Mouse (Mus musculus): ENCODE measurements around the gene Ccdc22.

Ccdc22 gene

DNA sequence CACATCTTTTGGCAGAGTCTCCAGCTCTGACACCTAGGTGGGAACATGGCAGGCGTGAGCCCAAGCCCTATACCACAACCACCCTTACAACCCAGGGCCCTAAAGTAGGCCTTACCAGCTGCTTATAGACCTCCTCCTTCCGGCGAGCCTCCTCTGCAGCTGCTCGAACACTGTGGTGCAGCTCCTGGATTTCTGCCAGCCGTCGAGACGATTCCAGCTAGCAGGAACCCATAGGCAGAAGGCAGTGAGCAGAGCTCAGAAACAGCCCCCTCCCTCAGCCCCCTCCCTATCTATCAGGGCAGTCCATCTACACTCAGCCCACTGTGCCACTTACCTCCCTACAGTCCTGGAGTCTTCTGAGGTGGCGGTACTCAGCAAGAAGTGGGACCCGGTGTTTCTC lies 9.9 kb downstream of the Ccdc22 start:
- no peak for TF ChIP-seq GATA4 (IDR thresholded peaks at IDR 0.05; ENCODE audit: insufficient replicate concordance, low read length)

GRCm38 (mm10) chrX:7586356-7586755 lies 19.0 kb downstream of the Ccdc22 start:
- no peak for TF ChIP-seq GATA4 (IDR thresholded peaks at IDR 0.05; ENCODE audit: insufficient replicate concordance, low read length)

GRCm38 (mm10) chrX:7583881-7584280 lies 21.4 kb downstream of the Ccdc22 start:
- no peak for TF ChIP-seq GATA4 (IDR thresholded peaks at IDR 0.05; ENCODE audit: insufficient replicate concordance, low read length)

DNA sequence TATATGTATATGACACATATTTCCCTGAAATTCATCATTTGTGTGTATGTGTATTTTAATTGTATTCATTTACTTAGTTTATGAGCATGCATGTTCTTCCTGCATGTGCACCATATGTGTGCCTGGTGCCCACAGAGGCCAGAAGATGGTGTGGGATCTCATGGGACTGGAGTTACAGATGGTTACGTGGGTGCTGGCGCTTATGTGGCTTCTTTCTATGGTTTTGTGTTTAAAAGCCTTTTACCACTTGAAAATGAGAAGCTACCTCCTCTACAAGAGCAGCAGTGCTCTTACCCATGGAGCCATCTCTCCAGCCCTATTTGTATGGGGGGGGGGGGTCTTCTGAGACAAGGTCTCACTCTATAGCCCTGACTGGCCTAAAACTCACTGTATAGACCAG lies 24.2 kb downstream of the Ccdc22 start:
- TF ChIP-seq GATA4 (IDR thresholded peaks at IDR 0.05; ENCODE audit: insufficient replicate concordance, low read length), result no peak

- TF ChIP-seq GATA4 (IDR thresholded peaks at IDR 0.05; ENCODE audit: insufficient replicate concordance, low read length), result no peak
Observed at GRCm38 (mm10) chrX:7574885-7575231, 30.5 kb downstream of the Ccdc22 start.

DNA sequence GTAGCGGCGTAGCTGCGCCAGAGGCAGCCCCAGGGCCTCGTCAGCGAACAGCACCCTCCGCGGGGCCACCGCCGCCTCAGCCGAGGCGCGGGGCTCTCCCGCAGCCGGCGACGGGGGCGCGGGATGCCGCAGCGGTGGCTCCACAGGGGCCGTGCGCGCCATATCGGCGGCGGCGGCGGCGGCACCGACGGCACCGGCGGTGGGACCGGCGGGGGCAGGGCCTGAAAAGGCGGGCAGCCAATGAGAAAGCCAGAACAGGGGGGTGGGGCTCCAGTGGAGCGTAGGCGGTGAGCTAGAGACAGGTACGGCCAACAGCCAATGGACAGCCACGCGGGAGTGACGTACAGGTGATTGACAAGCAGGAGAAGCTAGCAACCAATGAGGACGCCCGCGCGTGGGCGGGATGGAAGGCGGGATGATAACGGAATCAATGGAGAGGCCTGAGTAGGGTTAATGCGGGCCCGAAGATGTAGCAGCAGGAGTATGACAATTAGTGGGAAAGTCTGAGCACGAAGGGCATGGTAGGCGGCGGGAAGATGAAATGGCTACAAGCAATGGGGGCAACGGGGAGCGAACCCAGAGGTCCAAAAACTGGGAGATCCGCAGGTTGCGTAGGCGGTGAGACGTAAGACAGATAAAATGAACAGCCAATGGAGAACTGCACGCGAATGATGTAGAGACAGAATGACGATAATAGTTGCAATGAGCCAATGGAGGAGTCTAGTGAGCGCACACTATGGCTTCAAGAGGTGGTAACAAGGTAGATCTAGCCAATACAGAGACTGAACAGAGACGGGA lies 31.0 kb downstream of the Ccdc22 start, which contains the start of gene Ppp1r3f:
Gene Ppp1r3f, minus strand, starts transcription at position 197 of the 798 bp plus-strand sequence.
- TF ChIP-seq GATA4 (IDR thresholded peaks at IDR 0.05; ENCODE audit: insufficient replicate concordance, low read length), result no peak

DNA sequence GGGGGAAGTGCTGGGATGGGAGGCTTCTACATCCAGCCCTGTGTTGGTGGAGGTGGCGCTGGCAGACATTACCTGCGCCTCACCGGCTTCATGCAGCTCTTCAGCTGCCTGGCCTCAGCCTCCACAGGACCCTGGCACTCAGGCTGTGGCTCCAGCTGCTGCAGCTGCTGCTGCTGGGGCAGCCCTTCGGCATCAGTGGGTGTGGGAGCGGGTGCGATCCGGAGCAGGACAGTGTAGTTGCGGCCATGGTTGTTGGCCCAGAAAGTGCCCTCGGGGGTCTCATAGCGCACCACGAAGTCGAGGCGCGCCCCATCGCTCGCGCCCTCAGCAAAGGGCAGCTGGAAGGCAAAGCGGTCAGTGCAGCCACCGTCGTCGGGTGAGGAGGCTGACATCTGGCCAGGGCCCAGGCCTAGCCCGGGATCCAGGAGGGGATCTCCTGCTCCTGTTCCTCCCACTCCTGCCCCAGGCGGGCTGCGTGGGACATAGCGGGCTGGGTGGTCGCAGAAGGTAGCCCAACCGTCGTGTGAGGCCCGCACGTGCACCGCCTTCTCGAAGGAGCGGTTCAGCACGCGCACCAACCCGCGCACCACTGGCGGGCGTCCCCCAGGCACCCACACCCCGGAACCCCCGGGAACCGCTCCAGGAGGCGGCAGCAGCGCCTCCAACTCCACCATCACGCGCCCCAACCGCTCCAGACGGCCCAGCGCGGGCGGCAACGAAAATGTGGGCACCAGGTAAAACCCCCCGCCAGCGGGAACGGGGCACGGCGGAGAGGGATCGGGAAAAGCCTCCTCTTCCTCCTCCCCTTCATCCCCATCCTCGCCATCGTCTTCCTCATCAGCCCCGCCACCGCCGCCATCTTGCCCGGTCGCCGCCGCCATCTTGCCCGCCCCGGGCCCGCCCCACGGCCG lies 31.9 kb downstream of the Ccdc22 start, which contains the start of gene Foxp3:
Gene Foxp3, plus strand, starts transcription at position 469 of the 911 bp plus-strand sequence.
- no peak for TF ChIP-seq GATA4 (IDR thresholded peaks at IDR 0.05; ENCODE audit: insufficient replicate concordance, low read length)

- no peak for TF ChIP-seq GATA4 (IDR thresholded peaks at IDR 0.05; ENCODE audit: insufficient replicate concordance, low read length)
Observed at GRCm38 (mm10) chrX:7572466-7572865, 32.9 kb downstream of the Ccdc22 start.

GRCm38 (mm10) chrX:7571565-7572136 lies 33.7 kb downstream of the Ccdc22 start:
- TF ChIP-seq GATA4 (IDR thresholded peaks at IDR 0.05; ENCODE audit: insufficient replicate concordance, low read length), result no peak

GRCm38 (mm10) chrX:7570481-7571175 lies 34.7 kb downstream of the Ccdc22 start:
- TF ChIP-seq GATA4 (IDR thresholded peaks at IDR 0.05; ENCODE audit: insufficient replicate concordance, low read length), result no peak

- no peak for TF ChIP-seq GATA4 (IDR thresholded peaks at IDR 0.05; ENCODE audit: insufficient replicate concordance, low read length)
Observed at GRCm38 (mm10) chrX:7567491-7567890, 37.8 kb downstream of the Ccdc22 start.

DNA sequence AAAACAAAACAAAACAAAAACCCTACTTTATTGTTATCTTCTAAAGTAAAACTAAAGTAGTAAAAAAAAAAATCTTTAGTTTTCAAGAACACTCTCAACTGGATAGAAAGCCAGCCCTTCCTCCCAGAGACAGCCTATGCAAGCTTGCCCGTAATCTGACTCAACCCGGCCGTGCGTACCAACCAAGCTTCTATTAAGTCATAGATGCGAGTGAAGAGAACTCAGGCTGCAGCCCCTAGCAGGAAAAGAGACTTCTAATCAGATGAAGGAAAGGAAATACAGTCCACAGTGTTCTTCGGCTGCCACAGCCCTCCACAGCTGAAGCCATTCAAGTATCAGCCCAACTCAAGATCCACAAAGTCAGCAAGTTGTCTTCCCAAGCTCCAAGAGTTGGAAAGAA lies 39.0 kb downstream of the Ccdc22 start:
- no peak for TF ChIP-seq GATA4 (IDR thresholded peaks at IDR 0.05; ENCODE audit: insufficient replicate concordance, low read length)

- TF ChIP-seq GATA4 (IDR thresholded peaks at IDR 0.05; ENCODE audit: insufficient replicate concordance, low read length), result no peak
Observed at GRCm38 (mm10) chrX:7563076-7563475, 42.2 kb downstream of the Ccdc22 start.

DNA sequence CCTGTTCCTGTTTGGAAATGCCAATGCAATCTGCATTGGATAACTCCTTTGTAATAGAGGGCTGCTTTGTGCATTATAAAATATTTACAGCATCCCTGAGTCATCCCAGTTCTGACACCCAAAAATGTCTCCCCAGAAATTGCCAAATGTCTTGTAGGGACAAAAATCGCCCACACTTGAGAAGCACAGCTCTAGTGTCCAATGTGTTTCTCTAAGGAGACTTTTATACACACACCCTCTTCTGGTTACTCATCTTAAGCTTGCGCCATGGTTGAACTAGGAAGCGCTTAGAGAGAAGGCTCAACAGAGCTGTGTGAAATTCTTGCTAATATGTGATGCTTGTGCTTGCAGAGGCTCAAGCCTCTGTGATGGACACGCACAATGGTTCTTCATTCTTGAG lies 51.8 kb downstream of the Ccdc22 start:
- no peak for TF ChIP-seq GATA4 (IDR thresholded peaks at IDR 0.05; ENCODE audit: insufficient replicate concordance, low read length)
